Mouse (Mus musculus) lung, postnatal 36 days (tissue): ENCODE data around the gene Dclk1.

Experiments used
- DNase-seq: peaks from one replicate; pipeline ENCODE4 v3.0.0; 2022; ENCODE audit warnings: mixed read lengths

Gene Dclk1

GRCm38 (mm10) chr3:55543929-55544684 lies 301.9 kb downstream of the Dclk1 start:
- DNase-seq: no peak

DNA sequence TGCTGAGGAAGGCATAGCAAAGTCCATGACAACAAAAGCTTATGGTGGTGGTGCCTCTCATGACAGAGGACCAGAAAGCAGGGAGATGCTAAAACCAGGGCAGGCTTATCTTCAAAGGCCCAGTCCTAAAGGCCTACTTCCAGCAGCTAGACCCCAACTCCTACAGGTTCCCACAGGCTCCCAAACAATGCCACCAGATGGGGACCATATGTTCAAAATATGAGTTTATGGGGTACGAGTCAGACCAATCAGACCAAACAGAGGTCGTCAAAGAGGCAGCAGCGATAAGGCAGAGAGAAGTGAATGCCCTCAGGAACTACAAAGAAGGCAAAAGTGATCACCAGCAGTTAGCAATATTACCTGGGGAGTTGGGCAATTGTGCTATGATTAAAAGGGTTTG lies 303.1 kb downstream of the Dclk1 start:
- no peak for DNase-seq

DNA sequence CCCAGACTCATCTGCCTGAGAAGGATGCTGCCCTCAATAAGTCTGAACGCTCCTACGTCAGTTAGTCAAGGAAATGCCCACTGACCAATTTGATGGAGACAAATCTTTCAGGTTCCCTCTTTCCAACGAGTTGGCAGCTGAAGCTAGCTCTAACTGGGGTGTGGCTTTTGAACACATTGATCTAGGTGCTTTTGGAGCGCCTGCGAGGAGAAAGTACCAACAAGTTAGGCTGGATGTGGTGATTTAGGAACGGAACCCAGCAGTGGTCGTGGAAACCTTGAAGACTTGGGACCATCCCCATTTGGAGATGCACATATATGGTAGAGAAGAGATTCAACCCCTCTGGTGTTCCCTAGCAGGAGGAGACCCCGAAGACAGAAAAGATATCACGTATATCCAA lies 303.8 kb downstream of the Dclk1 start:
- DNase-seq: no peak

GRCm38 (mm10) chr3:55547106-55547505 lies 304.9 kb downstream of the Dclk1 start:
- DNase-seq: no peak

- peak; percentile 33 for DNase-seq
These were observed 307.2 kb downstream of the Dclk1 start for GRCm38 (mm10) chr3:55549376-55549775.

- no peak for DNase-seq
These were observed 308.8 kb downstream of the Dclk1 start for GRCm38 (mm10) chr3:55550962-55551361.

- DNase-seq: no peak
These were observed 309.7 kb downstream of the Dclk1 start for GRCm38 (mm10) chr3:55551912-55552311.

GRCm38 (mm10) chr3:55553031-55553430 lies 310.9 kb downstream of the Dclk1 start:
- DNase-seq: no peak

GRCm38 (mm10) chr3:55555848-55556247 lies 313.7 kb downstream of the Dclk1 start:
- no peak for DNase-seq

GRCm38 (mm10) chr3:55558570-55558969 lies 316.4 kb downstream of the Dclk1 start:
- no peak for DNase-seq

DNA sequence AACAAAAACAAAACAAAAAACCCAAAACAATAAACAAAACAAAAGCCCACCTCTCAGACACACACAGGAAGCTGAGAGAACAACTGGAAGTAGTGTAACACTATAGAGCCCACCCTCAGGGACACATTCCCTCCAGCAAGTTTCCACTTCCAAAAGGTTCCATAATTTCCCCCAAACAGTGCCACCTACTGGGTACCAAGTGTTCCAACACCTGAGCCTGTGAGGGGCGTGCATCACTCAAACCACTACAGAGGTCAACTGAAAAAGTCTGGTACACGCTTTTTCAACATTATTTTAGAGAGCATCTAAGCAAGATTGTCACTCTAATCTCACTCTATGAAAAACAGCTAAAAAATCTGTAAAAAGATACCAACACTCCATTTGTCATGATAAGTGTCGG lies 325.3 kb downstream of the Dclk1 start:
- no peak for DNase-seq

DNA sequence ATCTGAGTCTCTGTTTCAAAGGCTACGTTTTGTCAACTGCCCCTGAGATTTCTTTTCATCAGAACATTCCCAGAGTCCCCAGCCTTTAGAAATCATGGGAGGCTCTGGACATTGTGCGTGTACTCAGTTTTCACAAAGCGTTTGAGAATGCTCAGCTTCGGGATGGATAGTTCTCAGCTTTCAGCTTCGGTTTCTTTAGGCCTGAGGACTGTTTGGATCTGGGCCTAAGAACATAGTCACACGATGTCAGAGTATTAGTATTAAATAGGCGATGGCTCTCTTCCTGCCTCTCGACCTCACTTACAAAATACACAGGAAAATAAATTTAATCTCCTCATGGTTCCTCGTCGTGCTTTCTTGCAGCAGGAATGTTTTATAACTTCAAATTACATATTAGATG lies 327.4 kb downstream of the Dclk1 start:
- no peak for DNase-seq

GRCm38 (mm10) chr3:55571034-55571433 lies 328.9 kb downstream of the Dclk1 start:
- no peak for DNase-seq

- peak; percentile 20 for DNase-seq
These were observed 329.6 kb downstream of the Dclk1 start for GRCm38 (mm10) chr3:55571552-55572296.

- no peak for DNase-seq
These were observed 330.1 kb downstream of the Dclk1 start for GRCm38 (mm10) chr3:55572297-55572681.

DNA sequence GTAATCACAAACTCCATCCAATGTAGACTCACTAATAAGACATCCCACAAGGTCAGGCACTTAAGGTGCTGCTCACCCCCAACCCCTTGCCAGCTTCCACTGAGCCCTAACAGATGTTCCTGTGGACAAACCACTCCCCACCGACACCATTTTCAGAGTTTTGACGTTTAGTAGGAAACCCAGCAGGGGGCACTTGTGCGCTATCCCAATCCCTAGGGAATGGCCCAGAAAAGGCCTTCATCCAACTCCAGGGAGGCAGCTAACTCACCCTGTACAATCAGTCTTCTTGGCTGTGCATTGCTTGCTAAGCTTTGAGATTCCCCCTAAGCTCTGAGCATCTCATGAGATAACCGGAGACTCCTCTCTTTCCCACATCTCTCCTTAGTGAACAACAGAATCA lies 331.8 kb downstream of the Dclk1 start:
- DNase-seq: peak; percentile 16

GRCm38 (mm10) chr3:55587434-55587971 lies 345.3 kb downstream of the Dclk1 start:
- no peak for DNase-seq

- no peak for DNase-seq
These were observed 346.1 kb downstream of the Dclk1 start for GRCm38 (mm10) chr3:55587972-55588946.
